Mouse (Mus musculus): ENCODE measurements around the gene Polm. TPM values are rescaled to one million over a fixed set of nuclear protein-coding genes. Genes with fewer than 3 reads are reported as not detected.

Gene Polm
- polyA plus RNA-seq, 1 experiment from 2014 or later, result 6.2 TPM

DNA sequence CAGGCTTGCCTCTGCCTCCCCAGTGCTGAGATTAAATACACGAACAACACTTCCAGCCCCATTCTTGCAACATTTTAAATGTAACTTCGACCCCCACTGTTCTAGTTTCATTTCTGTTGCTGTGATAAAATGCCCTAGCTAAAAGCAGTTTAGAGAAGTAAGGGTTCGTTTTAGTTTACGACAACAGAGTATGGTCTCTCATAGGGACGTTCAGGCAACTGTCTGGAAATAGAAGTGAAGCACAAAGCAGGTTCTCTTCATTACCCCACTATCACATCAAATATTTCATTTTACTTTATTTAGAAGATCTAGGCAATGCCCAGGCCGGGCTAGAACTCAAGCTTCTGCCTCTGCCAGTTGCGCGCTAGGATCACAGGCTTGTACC, 50.2 kb downstream of the Polm start:
- H3K4me3 ChIP-seq (ENCODE audit: low read depth, low read length), result peak overlapping the region; percentile 90
- no peaks in the 10 kb centered on the region for H3K27me3 ChIP-seq (ENCODE audit: control insufficient read depth, insufficient read depth, low read length)
- ATAC-seq (ENCODE audit: insufficient read depth, low FRiP score, low TSS enrichment), result no peak
- no peaks in the 10 kb centered on the region for H3K9me3 ChIP-seq (ENCODE audit: control insufficient read depth, low read length)
- peaks cover 3% of the 10 kb centered on the region; the same call in 1 of the 2 replicates for H3K36me3 ChIP-seq (ENCODE audit: control insufficient read depth, insufficient read depth, low read length)
- peaks cover 13% of the 10 kb centered on the region for H3K4me1 ChIP-seq (ENCODE audit: control insufficient read depth, insufficient read depth, low read length)
- peak overlapping the region; percentile 65 for H3K4me2 ChIP-seq (ENCODE audit: low read depth)
- peak overlapping the region; percentile 76; the same call in 1 of the 2 replicates for H3K27ac ChIP-seq (ENCODE audit: low read depth, low read length)
- WGBS, result 39% methylated on average over 8 of the region's 8 CpGs
- DNase-seq (ENCODE audit: low spot score), result no peak
- H3K9ac ChIP-seq (ENCODE audit: low read length), result peak overlapping the region; percentile 89

DNA sequence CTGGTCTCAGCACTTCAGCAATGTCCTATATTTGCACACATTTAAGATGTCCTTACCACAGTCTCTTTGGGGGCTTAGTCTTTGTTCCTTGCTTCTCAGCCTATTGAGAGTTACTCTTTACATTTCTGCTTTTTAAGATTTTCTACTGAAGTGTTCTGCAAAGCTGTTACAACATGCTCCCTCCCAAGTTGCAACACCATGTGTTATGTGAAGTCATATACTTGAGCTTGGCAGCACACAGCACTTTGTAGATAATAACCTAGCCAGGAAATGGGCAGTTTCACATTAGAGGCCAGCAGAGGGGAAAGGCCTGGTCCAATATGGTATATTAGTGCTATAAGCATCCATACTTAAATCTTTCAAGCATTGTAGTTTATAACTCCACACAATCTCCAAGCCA, 52.1 kb downstream of the Polm start:
- Histone ChIP-seq H3K4me2 (ENCODE audit: low read depth) (no peak overlapping the region), H3K4me1 (ENCODE audit: control insufficient read depth, insufficient read depth, low read length) (peaks cover 13% of the 10 kb centered on the region), H3K4me3 (ENCODE audit: low read depth, low read length) (no peak overlapping the region), H3K27me3 (ENCODE audit: control insufficient read depth, insufficient read depth, low read length) (no peaks in the 10 kb centered on the region), H3K9me3 (ENCODE audit: control insufficient read depth, low read length) (no peaks in the 10 kb centered on the region), H3K27ac (ENCODE audit: low read depth, low read length) (no peak overlapping the region), H3K9ac (ENCODE audit: low read length) (no peak overlapping the region), H3K36me3 (ENCODE audit: control insufficient read depth, insufficient read depth, low read length) (no peaks in the 10 kb centered on the region)
- DNase-seq (ENCODE audit: low spot score), result no peak
- ATAC-seq (ENCODE audit: insufficient read depth, low FRiP score, low TSS enrichment), result no peak

DNA sequence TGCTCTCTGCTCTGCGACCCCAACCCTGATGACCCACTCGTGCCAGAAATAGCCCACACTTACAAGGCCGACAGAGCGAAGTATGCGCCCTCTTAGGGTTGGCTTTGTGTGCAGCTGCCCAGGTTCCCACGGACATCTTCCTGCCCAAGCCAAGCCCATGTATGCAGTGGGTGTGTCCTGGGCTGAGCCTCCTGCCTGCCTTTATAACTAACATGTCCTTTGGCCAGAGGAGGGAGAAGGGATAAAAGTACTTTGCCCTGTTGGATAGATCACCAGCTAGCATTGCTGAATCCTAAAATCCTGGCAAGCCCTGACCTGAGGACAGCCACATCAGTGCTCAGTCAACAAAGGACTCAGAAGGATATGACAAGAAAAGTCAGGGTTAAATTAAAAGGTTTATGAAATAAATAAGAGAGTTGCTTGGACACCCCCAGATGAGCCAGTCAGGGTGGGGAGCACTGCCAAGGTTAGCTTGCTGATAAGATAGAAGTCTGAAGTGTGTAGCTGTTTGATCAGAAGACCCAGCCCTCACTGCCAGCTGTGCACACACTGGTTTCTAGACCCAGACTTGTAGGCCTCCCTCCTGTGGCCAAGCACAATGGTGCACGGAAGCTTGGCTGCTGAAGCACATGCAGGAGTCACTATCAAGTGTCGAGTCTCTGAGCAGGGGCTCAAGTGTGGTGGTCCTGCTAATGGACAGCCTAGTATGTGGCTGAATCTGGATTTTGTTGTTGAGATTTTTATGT, 55.4 kb downstream of the Polm start:
- no peaks in the 10 kb centered on the region for H3K9me3 ChIP-seq (ENCODE audit: control insufficient read depth, low read length)
- no peaks in the 10 kb centered on the region for H3K36me3 ChIP-seq (ENCODE audit: control insufficient read depth, insufficient read depth, low read length)
- no peak overlapping the region for H3K9ac ChIP-seq (ENCODE audit: low read length)
- peaks cover 2% of the 10 kb centered on the region; the same call in 1 of the 2 replicates for H3K4me1 ChIP-seq (ENCODE audit: control insufficient read depth, insufficient read depth, low read length)
- H3K4me3 ChIP-seq (ENCODE audit: low read depth, low read length), result no peak overlapping the region
- no peak for ATAC-seq (ENCODE audit: insufficient read depth, low FRiP score, low TSS enrichment)
- peak; percentile 19 for DNase-seq (ENCODE audit: low spot score)
- H3K4me2 ChIP-seq (ENCODE audit: low read depth), result no peak overlapping the region
- no peak overlapping the region for H3K27ac ChIP-seq (ENCODE audit: low read depth, low read length)
- H3K27me3 ChIP-seq (ENCODE audit: control insufficient read depth, insufficient read depth, low read length), result no peaks in the 10 kb centered on the region
- WGBS, result 77% methylated on average over 8 of the region's 8 CpGs

DNA sequence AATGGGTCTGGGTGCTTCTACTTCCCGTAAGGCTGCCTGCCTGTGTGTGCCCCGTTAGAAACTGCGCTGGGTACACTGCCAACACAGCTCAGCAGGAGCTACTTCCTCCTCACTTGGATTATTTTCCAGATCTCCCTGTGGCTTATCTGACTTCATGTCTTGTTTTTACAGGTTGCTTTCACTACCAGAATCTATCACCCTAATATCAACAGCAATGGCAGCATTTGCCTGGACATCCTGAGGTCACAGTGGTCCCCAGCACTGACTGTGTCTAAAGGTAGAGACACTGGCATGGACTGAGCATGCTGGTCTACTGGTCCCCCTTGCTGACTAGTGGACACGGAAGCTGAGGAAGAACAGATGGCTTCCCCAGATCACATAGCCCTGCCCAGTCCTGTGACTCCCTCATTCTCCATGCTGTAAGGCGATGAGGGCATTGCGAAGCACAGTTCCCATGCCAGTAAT, 57.7 kb downstream of the Polm start:
- Histone ChIP-seq H3K9ac (ENCODE audit: low read length) (no peak overlapping the region), H3K27ac (ENCODE audit: low read depth, low read length) (no peak overlapping the region), H3K4me1 (ENCODE audit: control insufficient read depth, insufficient read depth, low read length) (no peaks in the 10 kb centered on the region), H3K4me3 (ENCODE audit: low read depth, low read length) (no peak overlapping the region), H3K9me3 (ENCODE audit: control insufficient read depth, low read length) (no peaks in the 10 kb centered on the region), H3K36me3 (ENCODE audit: control insufficient read depth, insufficient read depth, low read length) (no peaks in the 10 kb centered on the region), H3K27me3 (ENCODE audit: control insufficient read depth, insufficient read depth, low read length) (no peaks in the 10 kb centered on the region), H3K4me2 (ENCODE audit: low read depth) (no peak overlapping the region)
- WGBS, result 90% methylated on average over 6 of the region's 6 CpGs
- no peak for DNase-seq (ENCODE audit: low spot score)
- ATAC-seq (ENCODE audit: insufficient read depth, low FRiP score, low TSS enrichment), result no peak

DNA sequence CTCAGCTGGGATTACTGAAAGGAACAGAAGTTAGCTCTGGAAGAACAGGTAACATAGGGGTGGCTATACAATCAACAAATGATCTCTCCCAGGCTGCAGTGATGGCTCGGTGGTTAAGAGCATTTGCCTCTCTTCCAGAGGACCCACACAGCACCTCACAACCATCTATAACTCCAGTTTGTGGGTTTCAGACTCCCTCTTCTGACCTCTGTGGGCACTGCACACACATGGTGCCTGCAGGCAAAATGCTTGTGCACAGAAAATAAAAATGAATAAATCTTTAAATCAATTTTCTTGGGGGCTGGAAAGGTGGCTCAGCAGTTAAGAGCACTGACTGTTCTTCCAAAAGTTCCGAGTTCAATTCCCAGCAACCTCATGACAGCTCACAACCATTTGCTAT, 59.3 kb downstream of the Polm start:
- H3K4me2 ChIP-seq (ENCODE audit: low read depth), result no peak overlapping the region
- no peaks in the 10 kb centered on the region for H3K36me3 ChIP-seq (ENCODE audit: control insufficient read depth, insufficient read depth, low read length)
- no peaks in the 10 kb centered on the region for H3K4me1 ChIP-seq (ENCODE audit: control insufficient read depth, insufficient read depth, low read length)
- H3K4me3 ChIP-seq (ENCODE audit: low read depth, low read length), result no peak overlapping the region
- ATAC-seq (ENCODE audit: insufficient read depth, low FRiP score, low TSS enrichment) (no peak), DNase-seq (ENCODE audit: low spot score) (no peak)
- H3K9me3 ChIP-seq (ENCODE audit: control insufficient read depth, low read length), result no peaks in the 10 kb centered on the region
- 82% methylated on average over 2 of the region's 2 CpGs for WGBS
- no peak overlapping the region for H3K27ac ChIP-seq (ENCODE audit: low read depth, low read length)
- H3K27me3 ChIP-seq (ENCODE audit: control insufficient read depth, insufficient read depth, low read length), result no peaks in the 10 kb centered on the region
- no peak overlapping the region for H3K9ac ChIP-seq (ENCODE audit: low read length)

Other genes starting within 250 kb of the Polm start
- 146 and 159 TPM in 2 replicates for gene Mrps24, start 122.3 kb downstream of the Polm start, polyA plus RNA-seq (2014; fragmentation: Nextera tagmentation; extraction: Ambion mirVana)
- 14.4 and 16.5 TPM in 2 replicates for gene Urgcp, start 75.6 kb downstream of the Polm start, polyA plus RNA-seq (2014; fragmentation: Nextera tagmentation; extraction: Ambion mirVana)
- gene Dbnl, start 49.5 kb downstream of the Polm start, polyA plus RNA-seq (2014; fragmentation: Nextera tagmentation; extraction: Ambion mirVana), result 149 and 156 TPM in 2 replicates
- 17.4 and 20.5 TPM in 2 replicates for gene Pgam2, start 34.3 kb downstream of the Polm start, polyA plus RNA-seq (2014; fragmentation: Nextera tagmentation; extraction: Ambion mirVana)
- 8.9 and 9.7 TPM in 2 replicates for gene Aebp1, start 23.9 kb upstream of the Polm start, polyA plus RNA-seq (2014; fragmentation: Nextera tagmentation; extraction: Ambion mirVana)
- 92.5 and 102 TPM in 2 replicates for gene Pold2, start 40.3 kb upstream of the Polm start, polyA plus RNA-seq (2014; fragmentation: Nextera tagmentation; extraction: Ambion mirVana)
- 3.9 and 16.9 TPM in 2 replicates for gene Myl7, start 60.8 kb upstream of the Polm start, polyA plus RNA-seq (2014; fragmentation: Nextera tagmentation; extraction: Ambion mirVana)
- gene Gck, start 112.1 kb upstream of the Polm start, polyA plus RNA-seq (2014; fragmentation: Nextera tagmentation; extraction: Ambion mirVana), result 0.88 and 1.4 TPM in 2 replicates
- 32.3 and 32.6 TPM in 2 replicates for gene Ykt6, start 117.7 kb upstream of the Polm start, polyA plus RNA-seq (2014; fragmentation: Nextera tagmentation; extraction: Ambion mirVana)
- 5.9 and 6.5 TPM in 2 replicates for gene Camk2b, start 228.3 kb upstream of the Polm start, polyA plus RNA-seq (2014; fragmentation: Nextera tagmentation; extraction: Ambion mirVana)